Mouse (Mus musculus) thymus, adult 2 months (tissue): Measurements from ENCODE around the gene Zcchc24. TPM values are rescaled to one million over a fixed set of nuclear protein-coding genes. Genes with fewer than 3 reads are reported as not detected.

Experiments used
- DNase-seq: peaks from one replicate; pipeline ENCODE4 v3.0.0; 2021
- H3K27ac ChIP-seq: fragments of 200-500 bp; 2 replicates; pipeline ENCODE4 v1.5.1; 2012; ENCODE audit warnings: low read length, control low read depth; ENCODE audit not compliant: control insufficient read depth, insufficient read depth
- H3K27me3 ChIP-seq: fragments of 200-500 bp; 2 replicates; pipeline ENCODE4 v1.6.1; 2012; ENCODE audit warnings: mild to moderate bottlenecking, low read length, moderate library complexity, mixed read lengths; ENCODE audit not compliant: control insufficient read depth, insufficient read depth
- H3K36me3 ChIP-seq: fragments of 200-500 bp; 2 replicates; pipeline ENCODE4 v1.6.1; 2012; ENCODE audit warnings: mild to moderate bottlenecking, low read length, moderate library complexity; ENCODE audit not compliant: control insufficient read depth, insufficient read depth
- H3K4me1 ChIP-seq: fragments of 200-500 bp; replicated peaks from 2 replicates; pipeline ENCODE4 v1.6.1; 2012; ENCODE audit warnings: low read length; ENCODE audit not compliant: control insufficient read depth, insufficient read depth
- H3K4me3 ChIP-seq: fragments of 200-500 bp; 2 replicates; pipeline ENCODE4 v1.5.1; 2012; ENCODE audit warnings: mild to moderate bottlenecking, low read length, control low read depth, moderate library complexity; ENCODE audit not compliant: control insufficient read depth, insufficient read depth
- CTCF ChIP-seq: fragments of 200-500 bp; IDR thresholded peaks from 2 replicates; pipeline ENCODE4 v1.5.1; 2012; ENCODE audit warnings: mild to moderate bottlenecking, control low read depth, low read length, moderate library complexity, borderline replicate concordance; ENCODE audit not compliant: control insufficient read depth, poor library complexity, insufficient read depth; ENCODE audit errors: extremely low read depth
- POLR2A ChIP-seq: fragments of 200-500 bp; IDR thresholded peaks from 2 replicates; pipeline ENCODE4 v1.6.1; 2012; ENCODE audit warnings: mild to moderate bottlenecking, low read length, control low read depth, moderate library complexity; ENCODE audit not compliant: control insufficient read depth, poor library complexity, insufficient read depth; ENCODE audit errors: extremely low read depth
- WGBS: fragments of 180-500 bp; shearing (Covaris S2); methylation state at CpG from one replicate; pipeline ENCODE4 v1.1.7; 2018; 5-methylcytosine and 5-hydroxymethylcytosine counted together
- polyA plus RNA-seq: library from polyadenylated mRNA; depleted of rRNA; stranded (reverse); fragments of >200 nt; gene quantifications from 2 replicates; pipeline ENCODE4 v1.2.3, GENCODE M21; 2012

Zcchc24 gene
- polyA plus RNA-seq, 1 experiment = 26.2 TPM

- TF ChIP-seq CTCF (no peak), POLR2A (no peak)
- H3K4me1 ChIP-seq = peaks cover 18% of the 10 kb centered on the region
- H3K27ac ChIP-seq = no peak overlapping the region
- no peak for DNase-seq
- H3K4me3 ChIP-seq = no peak overlapping the region
- 65% methylated on average over 11 of the region's 11 CpGs for WGBS
- H3K27me3 ChIP-seq = no peaks in the 10 kb centered on the region
- H3K36me3 ChIP-seq = no peaks in the 10 kb centered on the region
Measured at GRCm38 (mm10) chr14:25745365-25746184, 23.3 kb downstream of the Zcchc24 start.

GRCm38 (mm10) chr14:25742943-25743342, 25.9 kb downstream of the Zcchc24 start:
- no peak for DNase-seq
- Histone ChIP-seq H3K27me3 (no peaks in the 10 kb centered on the region), H3K4me3 (no peak overlapping the region), H3K36me3 (no peaks in the 10 kb centered on the region), H3K4me1 (peaks cover 13% of the 10 kb centered on the region), H3K27ac (no peak overlapping the region)
- TF ChIP-seq CTCF (no peak), POLR2A (no peak)
- WGBS = 95% methylated on average over 5 of the region's 5 CpGs

GRCm38 (mm10) chr14:25741840-25742367, 26.9 kb downstream of the Zcchc24 start:
- no peak overlapping the region for H3K4me3 ChIP-seq
- peaks cover 2% of the 10 kb centered on the region for H3K4me1 ChIP-seq
- H3K27ac ChIP-seq = no peak overlapping the region
- WGBS = 39% methylated on average over 5 of the region's 5 CpGs
- no peak for DNase-seq
- H3K36me3 ChIP-seq = no peaks in the 10 kb centered on the region
- H3K27me3 ChIP-seq = no peaks in the 10 kb centered on the region
- TF ChIP-seq POLR2A = no peak
- TF ChIP-seq CTCF = no peak

GRCm38 (mm10) chr14:25741211-25741610, 27.6 kb downstream of the Zcchc24 start:
- Histone ChIP-seq H3K27me3 (no peaks in the 10 kb centered on the region), H3K4me3 (no peak overlapping the region), H3K36me3 (no peaks in the 10 kb centered on the region), H3K27ac (no peak overlapping the region), H3K4me1 (peaks cover 4% of the 10 kb centered on the region; the same call in 1 of the 2 replicates)
- TF ChIP-seq POLR2A = no peak
- TF ChIP-seq CTCF = no peak; the same call in 1 of the 2 replicates
- WGBS = 91% methylated on average over 3 of the region's 3 CpGs
- no peak for DNase-seq

- no peak overlapping the region for H3K4me3 ChIP-seq
- peaks cover 4% of the 10 kb centered on the region; the same call in 1 of the 2 replicates for H3K4me1 ChIP-seq
- H3K27me3 ChIP-seq = no peaks in the 10 kb centered on the region
- DNase-seq = no peak
- no peak overlapping the region for H3K27ac ChIP-seq
- TF ChIP-seq POLR2A (no peak), CTCF (no peak)
- 99% methylated on average over 4 of the region's 4 CpGs for WGBS
- H3K36me3 ChIP-seq = no peaks in the 10 kb centered on the region
Measured at GRCm38 (mm10) chr14:25739957-25740565, 28.8 kb downstream of the Zcchc24 start.

- peaks cover 4% of the 10 kb centered on the region; the same call in 1 of the 2 replicates for H3K4me1 ChIP-seq
- H3K36me3 ChIP-seq = no peaks in the 10 kb centered on the region
- no peak for TF ChIP-seq POLR2A
- no peak for TF ChIP-seq CTCF
- WGBS = 88% methylated on average over 14 of the region's 14 CpGs
- DNase-seq = no peak
- H3K4me3 ChIP-seq = no peak overlapping the region
- H3K27ac ChIP-seq = no peak overlapping the region
- no peaks in the 10 kb centered on the region for H3K27me3 ChIP-seq
Measured at GRCm38 (mm10) chr14:25738591-25739001, 30.2 kb downstream of the Zcchc24 start.
